Mouse (Mus musculus) neural tube, embryonic 13.5 days (tissue): ENCODE data around the gene Stn1. TPM values are rescaled to one million over a fixed set of nuclear protein-coding genes. Genes with fewer than 3 reads are reported as not detected.

ENCODE experiments used
- ATAC-seq: fragments of 200-750 bp; cut with Nextera tagmentation; 2 replicates; pipeline ENCODE4 v1.8.0; 2017; ENCODE audit warnings: low read depth, mild to moderate bottlenecking, moderate TSS enrichment, moderate library complexity
- H3K27ac ChIP-seq: fragments of 300-500 bp; sonication (generic); replicated peaks from 2 replicates; pipeline ENCODE4 v1.5.1; 2015; ENCODE audit warnings: moderate library complexity, mild to moderate bottlenecking, inconsistent platforms
- H3K27me3 ChIP-seq: fragments of 300-500 bp; sonication (generic); 2 replicates; pipeline ENCODE4 v1.6.1; 2015; ENCODE audit warnings: mild to moderate bottlenecking, inconsistent platforms
- H3K36me3 ChIP-seq: fragments of 300-500 bp; sonication (generic); 2 replicates; pipeline ENCODE4 v1.6.1; 2015; ENCODE audit warnings: mild to moderate bottlenecking, inconsistent platforms
- H3K4me1 ChIP-seq: fragments of 300-500 bp; sonication (generic); replicated peaks from 2 replicates; pipeline ENCODE4 v1.6.1; 2015; ENCODE audit warnings: inconsistent platforms
- H3K4me2 ChIP-seq: fragments of 300-500 bp; sonication (generic); 2 replicates; pipeline ENCODE4 v1.6.1; 2015; ENCODE audit warnings: inconsistent platforms, mild to moderate bottlenecking, moderate library complexity
- H3K4me3 ChIP-seq: fragments of 300-500 bp; sonication (generic); 2 replicates; pipeline ENCODE4 v1.5.1; 2015; ENCODE audit warnings: mild to moderate bottlenecking, inconsistent platforms
- H3K9ac ChIP-seq: fragments of 300-500 bp; sonication (generic); 2 replicates; pipeline ENCODE4 v1.6.1; 2015; ENCODE audit warnings: moderate library complexity, mild to moderate bottlenecking, inconsistent platforms
- H3K9me3 ChIP-seq: fragments of 300-500 bp; sonication (generic); 2 replicates; pipeline ENCODE4 v1.6.1; 2016; ENCODE audit warnings: inconsistent platforms
- WGBS: fragments of 180-500 bp; shearing (Covaris S2); methylation state at CpG from one replicate; pipeline ENCODE4 v1.1.7; 2015; 5-methylcytosine and 5-hydroxymethylcytosine counted together
- polyA plus RNA-seq: library from polyadenylated mRNA; unstranded; fragments of >200 nt; fragmentation: Nextera tagmentation; extraction: Ambion mirVana; gene quantifications from 2 replicates; pipeline ENCODE4 v1.2.1, GENCODE M21; 2015

Gene Stn1
- polyA plus RNA-seq, 1 experiment from 2014 or later = 33.0 TPM

DNA sequence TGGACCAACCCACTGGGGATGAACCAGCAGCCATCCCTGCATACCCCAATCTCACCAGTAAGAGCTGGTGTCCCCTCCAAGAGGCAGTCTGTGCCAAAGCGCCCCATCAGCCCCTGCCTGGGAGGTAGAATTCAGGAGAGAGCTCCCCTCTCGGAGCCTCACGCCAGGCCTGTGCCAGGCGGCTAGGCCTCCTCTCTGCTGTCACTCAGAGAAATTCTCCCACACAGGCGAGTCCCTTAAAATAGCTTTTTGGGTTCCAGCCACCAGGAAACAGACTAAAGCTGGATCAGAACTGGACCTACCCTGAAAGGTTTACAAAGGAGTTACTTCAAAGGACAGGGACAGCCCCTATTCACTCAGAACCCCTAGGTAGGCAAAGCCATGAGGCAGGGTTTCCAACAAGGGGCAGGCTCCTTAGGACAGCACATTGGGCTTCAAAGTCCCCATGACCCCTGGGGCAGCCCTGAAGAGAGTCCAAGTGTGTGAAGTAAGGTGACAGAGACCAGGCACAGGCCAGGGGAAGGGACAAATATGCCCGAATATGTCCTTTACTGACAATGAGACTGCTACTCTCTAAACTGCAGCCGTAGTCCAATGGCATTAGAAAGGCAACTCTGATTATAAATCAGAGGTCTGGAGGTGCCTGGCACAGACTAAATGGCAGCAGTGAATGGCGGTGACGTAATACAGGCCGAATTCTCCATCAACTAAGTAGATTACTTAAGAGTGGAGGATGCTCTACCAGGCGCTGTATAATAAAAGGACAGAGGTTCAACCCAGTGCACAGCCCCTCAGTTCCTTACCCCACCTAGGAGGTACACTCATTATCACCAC lies 82.9 kb downstream of the Stn1 start:
- peak overlapping the region; percentile 20; the same call in 1 of the 2 replicates for H3K27ac ChIP-seq

GRCm38 (mm10) chr19:47453352-47453751 lies 84.0 kb downstream of the Stn1 start:
- Histone ChIP-seq H3K9me3 (no peaks in the 10 kb centered on the region), H3K4me2 (no peak overlapping the region), H3K27me3 (peaks cover 4% of the 10 kb centered on the region; the same call in 1 of the 2 replicates), H3K27ac (no peak overlapping the region), H3K4me1 (peaks cover 69% of the 10 kb centered on the region), H3K36me3 (no peaks in the 10 kb centered on the region), H3K9ac (no peak overlapping the region), H3K4me3 (no peak overlapping the region)
- no peak for ATAC-seq
- 88% methylated on average over 7 of the region's 7 CpGs for WGBS

More for the DNA sequence above, 82.9 kb downstream of the Stn1 start:
- no peak overlapping the region for H3K4me2 ChIP-seq
- peaks cover 70% of the 10 kb centered on the region for H3K4me1 ChIP-seq
- H3K9ac ChIP-seq = no peak overlapping the region
- H3K36me3 ChIP-seq = no peaks in the 10 kb centered on the region
- H3K27me3 ChIP-seq = peaks cover 3% of the 10 kb centered on the region; the same call in 1 of the 2 replicates
- no peaks in the 10 kb centered on the region for H3K9me3 ChIP-seq
- WGBS = 76% methylated on average over 11 of the region's 11 CpGs
- H3K4me3 ChIP-seq = no peak overlapping the region
- ATAC-seq = no peak

DNA sequence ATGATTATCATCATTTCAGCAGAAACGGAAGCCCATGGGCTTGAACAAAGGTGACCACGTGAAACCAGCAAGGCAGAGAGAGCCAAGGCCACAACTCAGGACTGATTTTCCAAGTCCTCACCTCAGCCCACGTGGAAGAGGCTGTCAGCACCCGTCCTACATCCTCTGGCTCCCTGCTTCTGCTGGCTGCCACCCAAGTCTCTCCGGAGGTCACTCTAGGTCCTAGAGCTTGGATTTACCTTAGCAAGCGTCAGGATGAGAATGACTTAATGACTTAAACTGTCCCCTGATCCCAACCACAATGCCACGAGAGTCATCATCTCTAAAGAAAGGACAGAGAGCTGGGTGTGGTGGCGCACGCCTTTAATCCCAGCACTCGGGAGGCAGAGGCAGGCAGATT lies 84.6 kb downstream of the Stn1 start:
- Histone ChIP-seq H3K27me3 (peaks cover 4% of the 10 kb centered on the region; the same call in 1 of the 2 replicates), H3K9ac (no peak overlapping the region), H3K9me3 (no peaks in the 10 kb centered on the region), H3K4me2 (no peak overlapping the region), H3K27ac (no peak overlapping the region), H3K4me1 (peaks cover 69% of the 10 kb centered on the region), H3K36me3 (no peaks in the 10 kb centered on the region), H3K4me3 (no peak overlapping the region)
- 90% methylated on average over 10 of the region's 10 CpGs for WGBS
- no peak for ATAC-seq

GRCm38 (mm10) chr19:47452211-47452610 lies 85.1 kb downstream of the Stn1 start:
- Histone ChIP-seq H3K4me2 (no peak overlapping the region), H3K4me3 (no peak overlapping the region), H3K4me1 (peaks cover 69% of the 10 kb centered on the region), H3K9ac (no peak overlapping the region), H3K27ac (no peak overlapping the region), H3K9me3 (no peaks in the 10 kb centered on the region), H3K27me3 (peaks cover 4% of the 10 kb centered on the region; the same call in 1 of the 2 replicates), H3K36me3 (no peaks in the 10 kb centered on the region)
- 78% methylated on average over 7 of the region's 7 CpGs for WGBS
- no peak for ATAC-seq

DNA sequence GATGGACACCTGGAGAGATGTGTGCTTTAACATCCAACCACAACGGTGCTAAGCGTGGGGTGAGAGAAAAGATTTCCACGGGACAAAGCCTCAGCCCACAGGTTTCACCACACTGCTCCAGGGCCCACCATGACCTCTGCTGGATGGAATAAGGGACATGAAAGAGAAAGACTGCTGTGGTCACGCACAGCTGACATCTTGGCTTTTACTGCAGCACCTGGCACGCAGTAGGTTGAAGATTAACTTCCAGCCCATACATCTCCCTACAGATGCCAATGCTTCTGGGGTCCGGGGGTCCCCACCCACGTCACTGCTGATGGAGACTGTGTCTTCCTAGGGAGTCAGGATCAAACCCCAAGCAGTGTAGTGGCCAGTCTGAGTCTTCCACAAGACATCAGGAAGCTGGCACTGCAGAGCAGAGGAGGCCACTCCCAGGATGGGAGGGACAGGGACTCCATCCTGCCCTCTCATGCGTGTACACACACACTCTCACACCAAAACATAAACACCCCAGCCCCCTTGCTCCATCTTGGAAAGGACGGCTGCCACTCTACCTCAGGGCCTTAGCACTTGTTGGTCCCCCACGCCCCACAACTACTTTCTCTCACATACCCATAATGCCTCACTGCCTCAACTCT lies 85.7 kb downstream of the Stn1 start:
- no peak for ATAC-seq
- 72% methylated on average over 10 of the region's 10 CpGs for WGBS
- no peaks in the 10 kb centered on the region for H3K36me3 ChIP-seq
- no peaks in the 10 kb centered on the region for H3K9me3 ChIP-seq
- H3K4me3 ChIP-seq = no peak overlapping the region
- H3K27me3 ChIP-seq = peaks cover 4% of the 10 kb centered on the region; the same call in 1 of the 2 replicates
- peaks cover 74% of the 10 kb centered on the region for H3K4me1 ChIP-seq
- H3K4me2 ChIP-seq = no peak overlapping the region
- no peak overlapping the region for H3K27ac ChIP-seq
- no peak overlapping the region for H3K9ac ChIP-seq

Other genes with a start within 250 kb of the Stn1 start
- 3.2 and 5.0 TPM in 2 replicates for gene Sh3pxd2a, start 73.1 kb downstream of the Stn1 start, polyA plus RNA-seq
- gene Slk, start 42.2 kb upstream of the Stn1 start, polyA plus RNA-seq = 6.9 and 8.7 TPM in 2 replicates
- 0.22 and 0.44 TPM in 2 replicates for gene Col17a1, start 154.6 kb upstream of the Stn1 start, polyA plus RNA-seq
- gene Sfr1, start 194.2 kb upstream of the Stn1 start, polyA plus RNA-seq = 186 and 213 TPM in 2 replicates